Mouse (Mus musculus) v-Abl transformed pro-B cells (cell line): ENCODE data around the gene Rpl14.

Experiments used
- in situ Hi-C, 2 experiments: fragments of 400-800 bp; cut with MboI; formaldehyde crosslinking; loops; one replicate each; pipeline ENCODE4 v1.15.1; 2025; ENCODE audit not compliant: unreplicated experiment in 2 of 2

Gene Rpl14

GRCm38 (mm10) chr9:120570334-120570725 lies 914 bp upstream of the Rpl14 start:
- in situ Hi-C loops, result loop anchor here in 1 of 2 experiments (10.0 kb wide), 2 partner anchors 446 to 1104 kb away; partner anchors contain the start of gene Rpsa

- in situ Hi-C loops, result loop anchor here in 1 of 2 experiments (10.0 kb wide), 2 partner anchors 447 to 1103 kb away; partner anchors contain the start of gene Rpsa
Measured at GRCm38 (mm10) chr9:120571593-120572385, 545 bp downstream of the Rpl14 start.

- in situ Hi-C loops, result loop anchor here (10.0 to 25.0 kb wide), 4 partner anchors 451 to 1286 kb away; partner anchors contain the start of genes Higd1a (in 1 of the 2), Rpsa (in 1 of the 2) and Scn11a (in 1 of the 2)
Measured at GRCm38 (mm10) chr9:120575748-120576661, 4.8 kb downstream of the Rpl14 start.

GRCm38 (mm10) chr9:120576662-120577013 lies 5.4 kb downstream of the Rpl14 start:
- in situ Hi-C loops, result loop anchor here (10.0 to 25.0 kb wide), 4 partner anchors 452 to 1286 kb away; partner anchors contain the start of genes Higd1a (in 1 of the 2), Rpsa (in 1 of the 2) and Scn11a (in 1 of the 2)

- in situ Hi-C loops, result loop anchor here (10.0 to 25.0 kb wide), 4 partner anchors 452 to 1285 kb away; partner anchors contain the start of genes Higd1a (in 1 of the 2), Rpsa (in 1 of the 2) and Scn11a (in 1 of the 2)
Measured at GRCm38 (mm10) chr9:120577133-120577651, 5.9 kb downstream of the Rpl14 start.

GRCm38 (mm10) chr9:120577706-120578405 lies 6.6 kb downstream of the Rpl14 start:
- in situ Hi-C loops, result loop anchor here (10.0 to 25.0 kb wide), 4 partner anchors 453 to 1284 kb away; partner anchors contain the start of genes Higd1a (in 1 of the 2), Rpsa (in 1 of the 2) and Scn11a (in 1 of the 2)

GRCm38 (mm10) chr9:120578701-120579100 lies 7.5 kb downstream of the Rpl14 start:
- in situ Hi-C loops, result loop anchor here (10.0 to 25.0 kb wide), 4 partner anchors 454 to 1284 kb away; partner anchors contain the start of genes Higd1a (in 1 of the 2), Rpsa (in 1 of the 2) and Scn11a (in 1 of the 2)

GRCm38 (mm10) chr9:120579808-120580207 lies 8.6 kb downstream of the Rpl14 start:
- in situ Hi-C loops, result loop anchor here (5.0 to 25.0 kb wide), 9 partner anchors 145 to 1282 kb away; partner anchors contain the start of genes Rpsa (in 2 of the 2), Higd1a (in 1 of the 2) and Scn11a (in 1 of the 2)

- in situ Hi-C loops, result loop anchor here (5.0 to 25.0 kb wide), 8 partner anchors 147 to 1280 kb away; partner anchors contain the start of genes Higd1a (in 1 of the 2), Rpsa (in 1 of the 2) and Scn11a (in 1 of the 2)
Measured at GRCm38 (mm10) chr9:120581941-120582618, 10.8 kb downstream of the Rpl14 start.

GRCm38 (mm10) chr9:120582619-120583308 lies 11.5 kb downstream of the Rpl14 start:
- in situ Hi-C loops, result loop anchor here (5.0 to 25.0 kb wide), 8 partner anchors 148 to 1280 kb away; partner anchors contain the start of genes Higd1a (in 1 of the 2), Rpsa (in 1 of the 2) and Scn11a (in 1 of the 2)

GRCm38 (mm10) chr9:120583314-120583713 lies 12.1 kb downstream of the Rpl14 start:
- in situ Hi-C loops, result loop anchor here (5.0 to 25.0 kb wide), 8 partner anchors 149 to 1279 kb away; partner anchors contain the start of genes Higd1a (in 1 of the 2), Rpsa (in 1 of the 2) and Scn11a (in 1 of the 2)

- in situ Hi-C loops, result loop anchor here (5.0 to 25.0 kb wide), 8 partner anchors 84 to 1276 kb away; partner anchors contain the start of genes Higd1a (in 1 of the 2), Rpsa (in 1 of the 2) and Scn11a (in 1 of the 2)
Measured at GRCm38 (mm10) chr9:120586546-120586945, 15.3 kb downstream of the Rpl14 start.

- in situ Hi-C loops, result loop anchor here (5.0 to 25.0 kb wide), 4 partner anchors 89 to 1271 kb away; partner anchors contain the start of genes Higd1a (in 1 of the 2) and Scn11a (in 1 of the 2)
Measured at GRCm38 (mm10) chr9:120591490-120591889, 20.2 kb downstream of the Rpl14 start.

- in situ Hi-C loops, result loop anchor here (5.0 to 25.0 kb wide), 4 partner anchors 91 to 1269 kb away; partner anchors contain the start of genes Higd1a (in 1 of the 2) and Scn11a (in 1 of the 2)
Measured at GRCm38 (mm10) chr9:120593383-120594101, 22.3 kb downstream of the Rpl14 start.

- in situ Hi-C loops, result loop anchor here (5.0 to 25.0 kb wide), 4 partner anchors 93 to 1267 kb away; partner anchors contain the start of genes Higd1a (in 1 of the 2) and Scn11a (in 1 of the 2)
Measured at GRCm38 (mm10) chr9:120594839-120595238, 23.6 kb downstream of the Rpl14 start.

- in situ Hi-C loops, result loop anchor here (10.0 to 25.0 kb wide), 3 partner anchors 758 to 1267 kb away; partner anchors contain the start of genes Higd1a (in 1 of the 2) and Scn11a (in 1 of the 2)
Measured at GRCm38 (mm10) chr9:120595306-120595705, 24.1 kb downstream of the Rpl14 start.
